Mouse (Mus musculus): ENCODE data around the gene 1700016K19Rik. TPM values are rescaled to one million over a fixed set of nuclear protein-coding genes. Genes with fewer than 3 reads are reported as not detected.

1700016K19Rik gene
- polyA plus RNA-seq, 1 experiment = not detected

DNA sequence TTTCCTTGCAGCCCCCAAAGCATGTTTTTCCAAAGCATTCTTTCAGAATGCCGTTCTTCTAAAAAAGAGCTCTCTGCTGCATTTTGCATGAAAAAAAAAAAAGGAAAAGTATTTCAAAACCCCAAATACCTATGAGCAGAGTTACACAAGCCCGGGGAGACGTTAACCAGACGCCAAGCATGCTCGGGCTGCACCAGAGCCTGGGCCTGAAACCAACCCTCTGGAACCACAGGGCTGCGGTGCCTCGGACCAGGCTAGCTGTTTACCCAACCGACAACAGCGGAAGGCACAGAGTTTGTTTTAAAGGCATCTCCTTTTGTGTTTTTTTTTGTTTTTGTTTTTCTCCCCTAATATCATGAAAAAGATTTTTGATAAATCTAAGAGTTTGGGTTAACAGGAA is 21.2 kb downstream of the 1700016K19Rik start:
- Histone ChIP-seq H3K27ac (ENCODE audit: insufficient read depth, low read depth, low read length) (no peak overlapping the region), H3K4me1 (ENCODE audit: control insufficient read depth, insufficient read depth, low read length) (no peaks in the 10 kb centered on the region), H3K4me3 (ENCODE audit: insufficient read depth, low read depth, low read length) (no peak overlapping the region)
- TF ChIP-seq CTCF (IDR thresholded peaks at IDR 0.05; ENCODE audit: insufficient read depth, low read depth, low read length) = no peak
- no peak for TF ChIP-seq POLR2A (IDR thresholded peaks at IDR 0.05; ENCODE audit: insufficient read depth, low read depth, low read length)
- 86% methylated on average over 9 of the region's 9 CpGs for WGBS

DNA sequence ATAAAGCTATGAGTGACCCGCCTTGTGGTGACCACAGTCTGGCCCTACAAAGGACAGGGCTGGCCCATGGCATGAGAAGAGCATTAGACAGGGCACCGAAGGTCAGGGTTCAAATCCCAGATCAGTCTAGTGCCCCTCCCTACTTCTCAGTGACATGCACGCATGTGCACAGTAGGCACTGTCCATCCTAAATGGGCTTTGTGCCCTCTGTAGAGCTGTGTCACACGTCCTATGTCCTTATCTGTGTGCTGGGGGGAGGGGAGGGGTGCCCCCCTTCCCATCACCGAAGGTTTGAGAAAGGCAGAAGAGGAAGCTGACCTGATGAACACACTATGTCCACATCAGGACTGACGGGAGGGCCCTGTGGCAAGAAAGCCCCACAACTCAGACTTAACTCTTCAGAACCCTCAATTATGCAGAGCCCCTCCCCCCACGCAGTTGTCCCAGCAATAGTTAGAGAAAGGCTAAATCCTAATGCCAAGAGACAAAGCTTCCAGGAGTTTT is 25.4 kb downstream of the 1700016K19Rik start:
- TF ChIP-seq POLR2A (IDR thresholded peaks at IDR 0.05; ENCODE audit: insufficient read depth, low read depth, low read length) (no peak), CTCF (IDR thresholded peaks at IDR 0.05; ENCODE audit: insufficient read depth, low read depth, low read length) (no peak)
- H3K4me1 ChIP-seq (ENCODE audit: control insufficient read depth, insufficient read depth, low read length) = peaks cover 9% of the 10 kb centered on the region
- H3K4me3 ChIP-seq (ENCODE audit: insufficient read depth, low read depth, low read length) = no peak overlapping the region
- 73% methylated on average over 7 of the region's 7 CpGs for WGBS
- H3K27ac ChIP-seq (ENCODE audit: insufficient read depth, low read depth, low read length) = no peak overlapping the region

DNA sequence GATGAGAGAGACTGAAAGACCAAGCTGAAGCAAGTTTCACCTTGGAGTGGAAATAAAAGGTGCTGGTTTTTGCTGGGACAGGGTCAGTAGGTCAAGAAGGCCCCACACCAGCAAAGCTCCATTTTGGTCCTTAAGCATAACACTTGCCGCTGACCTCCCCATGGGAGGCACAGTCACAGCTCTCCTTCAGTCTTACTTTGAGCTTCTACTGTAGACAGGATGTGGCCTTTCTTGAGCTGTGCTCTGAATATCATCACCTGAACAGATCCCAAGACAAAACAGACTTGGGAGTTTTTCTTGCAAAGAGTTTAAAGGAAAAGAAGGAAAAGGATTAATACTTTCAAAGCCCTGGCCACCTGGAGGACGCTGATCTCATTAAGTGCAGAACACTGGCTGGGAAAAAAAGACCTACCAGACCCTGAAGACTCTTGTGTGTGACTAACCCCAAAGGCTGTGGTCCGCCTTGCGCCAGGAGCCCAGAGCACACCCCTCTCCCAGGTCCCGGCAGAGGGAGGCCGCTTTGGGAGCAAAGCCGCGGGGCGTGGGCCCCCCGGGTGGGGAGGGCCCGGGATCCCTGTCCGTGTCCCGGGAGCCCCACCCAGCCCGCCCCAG is 26.9 kb downstream of the 1700016K19Rik start:
- Histone ChIP-seq H3K27ac (ENCODE audit: insufficient read depth, low read depth, low read length) (no peak overlapping the region), H3K4me3 (ENCODE audit: insufficient read depth, low read depth, low read length) (peak overlapping the region; percentile 65), H3K4me1 (ENCODE audit: control insufficient read depth, insufficient read depth, low read length) (peaks cover 9% of the 10 kb centered on the region)
- 18% methylated on average over 14 of the region's 14 CpGs for WGBS
- no peak for TF ChIP-seq POLR2A (IDR thresholded peaks at IDR 0.05; ENCODE audit: insufficient read depth, low read depth, low read length)
- TF ChIP-seq CTCF (IDR thresholded peaks at IDR 0.05; ENCODE audit: insufficient read depth, low read depth, low read length) = no peak

DNA sequence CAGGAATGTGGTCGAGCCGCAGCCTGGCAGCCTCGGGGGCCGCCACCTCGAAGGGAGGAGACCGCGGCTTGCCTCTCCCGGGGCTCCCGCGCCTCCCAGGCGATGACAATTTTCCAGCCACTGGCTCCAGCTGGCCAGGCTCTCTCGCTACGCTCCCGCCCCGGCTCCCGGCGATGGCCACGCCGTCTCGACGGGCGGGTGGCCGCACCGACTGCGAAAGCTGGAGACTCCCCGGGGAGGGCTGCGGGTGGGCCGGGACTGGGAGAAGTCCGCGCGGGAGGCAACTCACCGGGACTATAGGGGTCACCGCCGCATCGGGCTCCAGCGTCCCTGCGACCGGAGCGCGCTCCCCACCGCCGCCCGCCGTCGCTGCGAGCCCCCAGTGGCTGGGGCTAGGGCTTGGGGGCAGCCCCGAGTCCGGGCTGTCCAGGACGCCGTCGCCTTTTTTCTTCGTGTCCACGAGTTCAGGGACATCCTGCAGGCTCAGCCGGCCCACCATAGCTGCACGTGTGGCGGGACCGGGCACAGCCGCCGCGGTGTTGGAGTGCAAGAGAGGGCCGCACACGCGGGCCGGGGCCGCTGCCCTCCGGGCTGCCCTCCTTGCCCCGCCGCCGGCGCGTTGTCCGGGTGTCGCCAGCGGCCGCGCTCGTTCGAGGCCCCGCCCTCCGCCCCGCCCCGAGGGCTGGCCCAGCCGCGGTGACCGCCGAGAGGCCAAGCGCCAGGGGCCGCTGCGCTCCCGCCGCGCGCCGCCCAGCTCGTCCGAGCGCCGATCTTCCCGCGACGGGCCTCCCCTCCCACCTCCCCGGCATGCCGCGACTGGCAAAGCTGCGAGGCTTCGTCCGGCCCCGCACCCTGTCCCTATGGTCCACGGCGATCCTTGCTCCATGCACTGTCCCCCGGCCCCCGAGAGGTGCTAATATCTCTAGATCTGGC is 27.7 kb downstream of the 1700016K19Rik start, which contains the start of gene Rflnb:
Gene Rflnb (minus strand): TSS at position 644 of the 933 bp plus-strand sequence.
- WGBS = 1% methylated on average over 112 of the region's 112 CpGs
- Histone ChIP-seq H3K4me3 (ENCODE audit: insufficient read depth, low read depth, low read length) (peak within 1 kb of the TSS; percentile 65), H3K27ac (ENCODE audit: insufficient read depth, low read depth, low read length) (no peak within 1 kb of the TSS), H3K4me1 (ENCODE audit: control insufficient read depth, insufficient read depth, low read length) (peaks cover 9% of the 10 kb centered on the region)
- TF ChIP-seq POLR2A (IDR thresholded peaks at IDR 0.05; ENCODE audit: insufficient read depth, low read depth, low read length) (no peak), CTCF (IDR thresholded peaks at IDR 0.05; ENCODE audit: insufficient read depth, low read depth, low read length) (no peak)

DNA sequence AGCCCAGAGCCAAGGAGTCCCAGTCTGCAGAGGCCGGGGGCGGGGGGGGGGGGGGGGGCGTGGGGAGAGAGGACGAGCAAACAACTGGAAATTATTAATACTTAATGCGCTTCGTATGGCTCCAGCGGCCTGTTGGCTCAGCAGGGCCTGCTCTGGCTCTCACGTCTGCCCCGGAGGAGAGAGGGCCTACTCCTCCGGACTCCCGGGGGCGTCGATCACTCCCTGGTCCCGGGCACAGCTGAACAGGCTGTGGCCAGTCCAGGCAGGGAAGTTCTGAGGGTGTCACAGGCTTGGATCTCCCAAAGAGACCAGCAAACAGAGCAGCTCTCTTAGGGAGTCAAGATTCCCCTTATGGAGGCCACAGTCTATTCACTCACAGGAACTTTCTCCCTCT is 28.4 kb downstream of the 1700016K19Rik start:
- no peak overlapping the region for H3K27ac ChIP-seq (ENCODE audit: insufficient read depth, low read depth, low read length)
- peak overlapping the region; percentile 65 for H3K4me3 ChIP-seq (ENCODE audit: insufficient read depth, low read depth, low read length)
- peaks cover 9% of the 10 kb centered on the region for H3K4me1 ChIP-seq (ENCODE audit: control insufficient read depth, insufficient read depth, low read length)
- WGBS = 16% methylated on average over 13 of the region's 14 CpGs
- TF ChIP-seq CTCF (IDR thresholded peaks at IDR 0.05; ENCODE audit: insufficient read depth, low read depth, low read length) = no peak
- no peak for TF ChIP-seq POLR2A (IDR thresholded peaks at IDR 0.05; ENCODE audit: insufficient read depth, low read depth, low read length)

DNA sequence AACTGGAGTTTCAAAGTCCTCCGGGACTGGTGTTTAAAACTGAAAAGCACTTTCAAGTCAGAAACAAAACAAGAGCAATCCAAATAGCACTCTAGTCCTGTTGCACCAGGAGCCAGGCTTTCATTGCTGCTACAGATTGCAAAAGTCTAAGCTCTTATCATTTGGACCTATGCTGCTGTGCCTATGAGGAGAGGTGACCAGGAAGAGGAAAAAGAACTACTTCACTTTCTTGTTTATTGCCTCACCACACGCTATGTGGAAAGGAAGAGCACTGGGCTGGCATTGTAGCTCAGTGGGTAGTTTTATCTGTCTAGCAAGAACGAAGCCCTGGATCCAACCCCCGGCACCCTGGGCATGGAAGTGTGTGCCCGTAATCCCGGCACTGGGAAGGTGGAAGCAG is 33.6 kb downstream of the 1700016K19Rik start:
- Histone ChIP-seq H3K4me1 (ENCODE audit: control insufficient read depth, insufficient read depth, low read length) (no peaks in the 10 kb centered on the region), H3K4me3 (ENCODE audit: insufficient read depth, low read depth, low read length) (no peak overlapping the region), H3K27ac (ENCODE audit: insufficient read depth, low read depth, low read length) (no peak overlapping the region)
- TF ChIP-seq CTCF (IDR thresholded peaks at IDR 0.05; ENCODE audit: insufficient read depth, low read depth, low read length) = no peak
- TF ChIP-seq POLR2A (IDR thresholded peaks at IDR 0.05; ENCODE audit: insufficient read depth, low read depth, low read length) = no peak
- 89% methylated on average over 6 of the region's 6 CpGs for WGBS

DNA sequence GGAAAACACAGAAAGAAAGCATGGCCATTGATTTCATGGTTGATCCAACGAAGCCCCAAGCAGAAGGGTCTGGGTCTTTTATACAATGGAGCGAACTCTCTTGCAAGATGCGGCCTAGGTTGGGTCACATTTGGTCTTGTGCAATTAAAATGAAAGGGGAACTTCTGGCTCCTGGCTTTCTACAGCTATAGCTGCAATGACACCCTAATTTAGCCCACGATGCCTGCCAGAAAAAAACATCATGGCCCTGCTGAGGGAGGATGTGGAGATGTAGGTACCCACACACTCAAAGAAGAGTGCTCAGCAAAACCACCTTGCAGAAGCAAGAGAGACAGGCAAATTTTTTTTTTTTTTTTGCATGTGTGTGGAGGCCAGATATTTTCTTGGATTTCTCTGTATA is 34.1 kb downstream of the 1700016K19Rik start:
- 88% methylated on average over 4 of the region's 4 CpGs for WGBS
- no peak overlapping the region for H3K27ac ChIP-seq (ENCODE audit: insufficient read depth, low read depth, low read length)
- H3K4me3 ChIP-seq (ENCODE audit: insufficient read depth, low read depth, low read length) = no peak overlapping the region
- H3K4me1 ChIP-seq (ENCODE audit: control insufficient read depth, insufficient read depth, low read length) = no peaks in the 10 kb centered on the region
- no peak for TF ChIP-seq CTCF (IDR thresholded peaks at IDR 0.05; ENCODE audit: insufficient read depth, low read depth, low read length)
- TF ChIP-seq POLR2A (IDR thresholded peaks at IDR 0.05; ENCODE audit: insufficient read depth, low read depth, low read length) = no peak

DNA sequence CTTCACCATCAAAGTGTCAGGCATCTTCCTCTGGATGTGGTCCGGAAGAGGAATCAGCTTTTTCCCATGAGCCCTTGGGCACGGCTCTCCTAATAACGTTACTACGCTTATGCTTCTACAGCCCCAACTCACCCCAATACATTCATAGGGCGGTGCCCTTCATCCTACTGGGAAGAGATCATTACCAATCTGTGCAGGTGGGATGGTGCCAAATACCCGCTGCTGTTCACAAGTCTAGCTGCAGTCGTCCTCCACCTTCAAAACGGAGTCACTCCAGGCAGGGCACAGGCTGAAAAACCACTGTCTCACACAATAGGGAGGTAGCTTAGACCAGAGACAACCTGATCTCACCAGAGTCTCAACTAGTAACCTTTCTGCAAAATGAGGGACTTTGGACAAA is 35.5 kb downstream of the 1700016K19Rik start:
- H3K27ac ChIP-seq (ENCODE audit: insufficient read depth, low read depth, low read length) = no peak overlapping the region
- 94% methylated on average over 8 of the region's 8 CpGs for WGBS
- TF ChIP-seq POLR2A (IDR thresholded peaks at IDR 0.05; ENCODE audit: insufficient read depth, low read depth, low read length) (no peak), CTCF (IDR thresholded peaks at IDR 0.05; ENCODE audit: insufficient read depth, low read depth, low read length) (no peak)
- no peaks in the 10 kb centered on the region for H3K4me1 ChIP-seq (ENCODE audit: control insufficient read depth, insufficient read depth, low read length)
- no peak overlapping the region for H3K4me3 ChIP-seq (ENCODE audit: insufficient read depth, low read depth, low read length)
